Mouse (Mus musculus) ES-Bruce4 (cell line): ENCODE measurements around the gene Ndufaf8.

ENCODE experiments used
- CTCF ChIP-seq: IDR thresholded peaks from one replicate; pipeline ENCODE4 v1.8.1; 2011; ENCODE audit warnings: low read depth, low read length
- POLR2A ChIP-seq: IDR thresholded peaks from one replicate; pipeline ENCODE4 v1.8.1; 2011; ENCODE audit warnings: low read length; ENCODE audit not compliant: insufficient read depth

DNA sequence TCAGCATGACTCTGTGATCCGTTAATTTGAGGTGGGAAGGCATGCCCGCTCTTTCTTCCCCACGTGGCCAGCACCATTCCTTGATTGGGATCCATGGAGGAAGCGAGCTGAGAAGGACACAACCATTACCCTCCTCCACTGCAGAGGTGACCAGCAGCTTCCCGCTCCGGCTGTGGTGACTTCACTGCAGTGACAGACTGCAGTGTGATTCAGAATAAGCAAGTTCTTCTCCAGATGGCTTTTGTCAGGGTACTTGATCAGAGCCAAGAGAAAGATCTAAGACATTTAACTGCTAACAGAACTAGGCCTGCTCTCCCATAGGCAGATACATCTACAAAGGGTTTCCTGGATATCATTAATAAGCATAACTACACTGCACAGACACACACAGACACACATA lies 18.4 kb upstream of the Ndufaf8 start:
- no peak for TF ChIP-seq POLR2A
- no peak for TF ChIP-seq CTCF
